Mouse (Mus musculus): ENCODE measurements around the gene Gpr62. TPM values are rescaled to one million over a fixed set of nuclear protein-coding genes. Genes with fewer than 3 reads are reported as not detected.

Gpr62 gene
- polyA plus RNA-seq, 1 experiment from 2014 or later, result 1.3 TPM

GRCm38 (mm10) chr9:106476924-106477484, 11.3 kb upstream of the Gpr62 start, which contains the start of gene Parp3:
Parp3 (minus strand) TSS chr9:106476949.
- no peaks in the 10 kb centered on the region for H3K9me3 ChIP-seq (ENCODE audit: control insufficient read depth, low read length)
- peak within 1 kb of the TSS; percentile 64 for H3K9ac ChIP-seq (ENCODE audit: low read depth, low read length)
- H3K27me3 ChIP-seq (replicated peaks; ENCODE audit: control insufficient read depth, insufficient read depth, low read length), result no peaks in the 10 kb centered on the region
- peak within 1 kb of the TSS; percentile 67 for H3K4me3 ChIP-seq (ENCODE audit: low read length)
- peaks cover 10% of the 10 kb centered on the region for H3K4me1 ChIP-seq (ENCODE audit: control insufficient read depth, insufficient read depth, low read depth, low read length)
- WGBS, result under 1% methylated on average over 41 of the region's 41 CpGs
- H3K36me3 ChIP-seq (ENCODE audit: control insufficient read depth, insufficient read depth, low read length), result peaks cover 5% of the 10 kb centered on the region; the same call in 1 of the 2 replicates
- no peak within 1 kb of the TSS for H3K27ac ChIP-seq (ENCODE audit: low read depth, low read length)
- peak; percentile 99 for ATAC-seq
- H3K4me2 ChIP-seq (ENCODE audit: low read length), result peak within 1 kb of the TSS; percentile 69

DNA sequence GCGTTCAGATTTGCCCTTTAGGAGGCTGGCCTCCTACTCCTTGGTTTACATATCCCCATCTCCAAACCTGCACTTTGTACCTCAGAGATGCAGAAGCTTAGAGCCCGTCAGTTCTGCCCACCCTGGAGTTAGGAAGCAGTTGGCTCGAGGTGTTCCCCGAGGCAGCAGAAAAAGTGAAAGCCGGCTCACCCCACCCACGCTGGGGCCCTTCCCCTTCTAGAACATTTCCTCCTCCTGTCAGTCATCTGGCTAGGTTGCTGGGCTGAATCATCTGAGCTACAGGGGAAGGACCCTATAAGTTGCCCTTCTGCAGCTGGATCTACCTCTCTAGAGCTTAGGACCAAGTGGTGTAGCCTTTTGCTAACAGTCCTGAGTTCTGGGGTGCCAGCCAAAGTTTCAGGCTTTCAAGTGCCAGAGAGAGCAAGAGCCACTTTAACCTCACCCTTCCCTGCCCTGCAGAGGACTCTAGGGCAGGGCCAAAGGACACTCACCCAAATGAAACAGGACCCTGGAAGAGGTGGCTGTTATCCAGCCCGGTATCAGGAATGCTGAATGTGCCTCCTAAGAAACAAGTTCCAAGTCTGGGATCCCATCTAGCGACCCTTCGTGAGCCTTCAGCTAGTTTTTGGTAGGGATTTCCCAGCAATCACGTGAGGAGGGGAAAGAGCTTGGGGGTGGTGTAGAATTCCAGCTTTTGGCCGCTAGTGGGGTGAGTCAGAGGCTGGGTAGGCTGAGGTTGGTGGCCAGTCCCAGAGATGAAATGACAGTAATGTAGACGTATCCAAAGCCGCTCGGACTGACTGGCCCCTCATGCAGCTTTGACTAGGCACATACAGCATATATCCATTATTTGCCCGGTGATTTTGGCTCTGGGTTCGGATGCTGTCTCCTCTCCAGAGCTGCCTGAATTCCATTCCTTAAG, 10.5 kb upstream of the Gpr62 start:
- Histone ChIP-seq H3K27ac (ENCODE audit: low read depth, low read length) (no peak overlapping the region), H3K9me3 (ENCODE audit: control insufficient read depth, low read length) (no peaks in the 10 kb centered on the region), H3K27me3 (replicated peaks; ENCODE audit: control insufficient read depth, insufficient read depth, low read length) (no peaks in the 10 kb centered on the region), H3K9ac (ENCODE audit: low read depth, low read length) (0 out of 2 replicates have a peak overlapping the region, but pooled peaks have one; percentile 0), H3K36me3 (ENCODE audit: control insufficient read depth, insufficient read depth, low read length) (no peaks in the 10 kb centered on the region), H3K4me1 (ENCODE audit: control insufficient read depth, insufficient read depth, low read depth, low read length) (peaks cover 10% of the 10 kb centered on the region), H3K4me3 (ENCODE audit: low read length) (no peak overlapping the region), H3K4me2 (ENCODE audit: low read length) (peak overlapping the region; percentile 44)
- WGBS, result 39% methylated on average over 16 of the region's 16 CpGs
- no peak for ATAC-seq

DNA sequence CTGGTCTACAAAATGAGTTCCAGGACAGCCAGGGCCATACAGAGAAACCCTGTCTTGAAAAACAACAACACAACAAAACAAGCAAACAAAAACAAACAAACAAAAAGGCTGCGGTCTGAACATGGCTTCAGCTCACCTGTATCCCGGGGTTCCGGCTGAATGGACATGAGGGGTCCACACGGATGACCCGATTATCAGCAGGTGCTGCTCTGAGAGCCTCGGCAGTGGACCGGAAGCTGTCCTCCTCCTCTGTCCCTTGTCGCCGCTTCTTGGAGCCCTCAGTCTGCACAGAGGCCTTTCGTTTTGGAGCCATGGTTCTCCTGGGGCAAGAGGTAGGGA, 9.9 kb upstream of the Gpr62 start, which contains the start of gene Rrp9:
Gene Rrp9 (plus strand): TSS at position 301 of the 339 bp plus-strand sequence.
- WGBS, result 92% methylated on average over 10 of the region's 10 CpGs
- no peaks in the 10 kb centered on the region for H3K36me3 ChIP-seq (ENCODE audit: control insufficient read depth, insufficient read depth, low read length)
- no peaks in the 10 kb centered on the region for H3K27me3 ChIP-seq (replicated peaks; ENCODE audit: control insufficient read depth, insufficient read depth, low read length)
- peak within 1 kb of the TSS; percentile 67; the same call in 1 of the 2 replicates for H3K4me3 ChIP-seq (ENCODE audit: low read length)
- H3K27ac ChIP-seq (ENCODE audit: low read depth, low read length), result no peak within 1 kb of the TSS
- 0 out of 2 replicates have a peak within 1 kb of the TSS, but pooled peaks have one; percentile 0 for H3K9ac ChIP-seq (ENCODE audit: low read depth, low read length)
- H3K9me3 ChIP-seq (ENCODE audit: control insufficient read depth, low read length), result no peaks in the 10 kb centered on the region
- ATAC-seq, result no peak
- H3K4me1 ChIP-seq (ENCODE audit: control insufficient read depth, insufficient read depth, low read depth, low read length), result peaks cover 10% of the 10 kb centered on the region
- H3K4me2 ChIP-seq (ENCODE audit: low read length), result peak within 1 kb of the TSS; percentile 44

DNA sequence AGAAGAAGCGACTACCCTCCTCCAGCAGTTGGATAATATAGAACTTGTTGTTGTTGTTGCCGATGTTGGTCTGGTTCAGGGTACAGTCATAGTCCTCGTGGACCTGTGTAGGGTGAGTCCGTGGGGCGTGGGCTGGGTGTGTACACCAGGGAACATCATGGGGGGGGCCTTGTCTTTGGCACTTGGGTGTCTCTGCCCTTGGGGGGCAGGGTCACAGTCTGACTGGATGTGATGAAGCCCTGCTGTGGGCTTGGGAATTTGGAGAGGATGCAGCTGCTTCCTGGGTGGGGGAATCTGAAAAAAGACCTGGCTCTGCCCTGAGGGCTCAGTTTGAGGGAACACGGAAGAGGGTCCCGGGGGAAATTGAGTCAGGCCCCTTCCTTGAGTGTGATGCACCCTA, 9.3 kb upstream of the Gpr62 start:
- no peaks in the 10 kb centered on the region for H3K36me3 ChIP-seq (ENCODE audit: control insufficient read depth, insufficient read depth, low read length)
- ATAC-seq, result no peak
- no peak overlapping the region for H3K4me2 ChIP-seq (ENCODE audit: low read length)
- H3K9me3 ChIP-seq (ENCODE audit: control insufficient read depth, low read length), result no peaks in the 10 kb centered on the region
- H3K4me1 ChIP-seq (ENCODE audit: control insufficient read depth, insufficient read depth, low read depth, low read length), result peaks cover 10% of the 10 kb centered on the region
- H3K9ac ChIP-seq (ENCODE audit: low read depth, low read length), result no peak overlapping the region
- H3K27me3 ChIP-seq (replicated peaks; ENCODE audit: control insufficient read depth, insufficient read depth, low read length), result no peaks in the 10 kb centered on the region
- WGBS, result 60% methylated on average over 7 of the region's 7 CpGs
- H3K27ac ChIP-seq (ENCODE audit: low read depth, low read length), result no peak overlapping the region
- H3K4me3 ChIP-seq (ENCODE audit: low read length), result no peak overlapping the region

GRCm38 (mm10) chr9:106474456-106474855, 8.7 kb upstream of the Gpr62 start:
- Histone ChIP-seq H3K9ac (ENCODE audit: low read depth, low read length) (peak overlapping the region; percentile 36), H3K4me1 (ENCODE audit: control insufficient read depth, insufficient read depth, low read depth, low read length) (peaks cover 10% of the 10 kb centered on the region), H3K36me3 (ENCODE audit: control insufficient read depth, insufficient read depth, low read length) (no peaks in the 10 kb centered on the region), H3K27me3 (replicated peaks; ENCODE audit: control insufficient read depth, insufficient read depth, low read length) (no peaks in the 10 kb centered on the region), H3K4me3 (ENCODE audit: low read length) (no peak overlapping the region), H3K4me2 (ENCODE audit: low read length) (no peak overlapping the region), H3K9me3 (ENCODE audit: control insufficient read depth, low read length) (no peaks in the 10 kb centered on the region), H3K27ac (ENCODE audit: low read depth, low read length) (no peak overlapping the region)
- no peak for ATAC-seq
- WGBS, result 2% methylated on average over 6 of the region's 6 CpGs

DNA sequence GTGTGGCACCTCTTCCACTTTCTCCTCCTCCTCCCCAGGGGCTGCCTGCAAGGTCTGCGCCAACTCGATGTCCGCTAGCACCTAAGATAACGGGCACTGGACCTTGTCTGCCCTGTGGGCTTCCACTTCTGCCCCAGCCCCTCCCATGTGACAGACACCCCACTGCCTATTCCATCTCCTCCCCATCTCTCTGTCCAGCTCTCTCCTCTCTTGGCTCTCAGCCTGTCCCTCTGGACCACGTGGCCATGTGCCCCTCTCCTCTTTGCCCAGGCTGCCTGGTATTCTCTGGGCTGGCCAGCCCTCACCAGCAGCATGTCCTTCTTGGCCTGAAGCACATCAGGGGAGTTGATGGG, 8.0 kb upstream of the Gpr62 start:
- WGBS, result 81% methylated on average over 5 of the region's 5 CpGs
- H3K9ac ChIP-seq (ENCODE audit: low read depth, low read length), result no peak overlapping the region

DNA sequence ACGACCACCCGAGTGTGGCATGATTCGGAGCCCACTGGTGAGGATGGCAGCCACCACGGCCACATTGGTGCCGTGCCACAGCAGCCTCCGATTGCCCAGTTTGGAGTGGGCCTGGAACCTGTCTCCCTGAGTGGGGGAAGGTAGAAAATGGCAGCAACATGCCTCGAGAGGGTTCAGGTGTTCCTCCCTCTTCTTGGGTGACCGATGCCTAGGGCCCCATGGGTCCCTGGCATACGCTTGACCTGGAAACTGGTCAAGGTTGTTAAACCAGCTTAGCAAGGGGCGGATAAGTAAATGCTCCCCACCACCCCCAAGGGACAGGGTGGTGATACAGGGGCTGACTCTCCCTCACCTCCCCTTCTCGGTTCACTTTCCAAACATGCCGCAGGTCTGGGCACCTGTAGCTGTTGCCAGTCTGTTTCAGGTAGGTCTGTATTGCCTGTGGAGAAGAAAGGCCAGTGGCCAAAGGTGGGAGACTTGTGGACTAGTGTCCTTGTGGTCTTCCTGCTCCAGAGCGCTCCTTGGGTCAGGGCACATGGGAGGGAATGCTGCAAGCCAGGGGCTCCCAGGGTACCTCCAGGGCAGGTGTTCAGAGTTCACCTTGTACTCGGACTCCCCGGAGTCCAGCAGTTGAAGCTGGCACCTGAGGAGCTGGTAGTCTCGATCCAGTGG, 7.5 kb upstream of the Gpr62 start:
- Histone ChIP-seq H3K9ac (ENCODE audit: low read depth, low read length) (no peak overlapping the region), H3K4me3 (ENCODE audit: low read length) (no peak overlapping the region)
- WGBS, result 89% methylated on average over 16 of the region's 16 CpGs

More for the DNA sequence above, 8.0 kb upstream of the Gpr62 start:
- Histone ChIP-seq H3K36me3 (ENCODE audit: control insufficient read depth, insufficient read depth, low read length) (no peaks in the 10 kb centered on the region), H3K4me2 (ENCODE audit: low read length) (no peak overlapping the region), H3K4me1 (ENCODE audit: control insufficient read depth, insufficient read depth, low read depth, low read length) (peaks cover 9% of the 10 kb centered on the region), H3K9me3 (ENCODE audit: control insufficient read depth, low read length) (no peaks in the 10 kb centered on the region), H3K27me3 (replicated peaks; ENCODE audit: control insufficient read depth, insufficient read depth, low read length) (no peaks in the 10 kb centered on the region), H3K4me3 (ENCODE audit: low read length) (no peak overlapping the region), H3K27ac (ENCODE audit: low read depth, low read length) (no peak overlapping the region)
- no peak for ATAC-seq

DNA sequence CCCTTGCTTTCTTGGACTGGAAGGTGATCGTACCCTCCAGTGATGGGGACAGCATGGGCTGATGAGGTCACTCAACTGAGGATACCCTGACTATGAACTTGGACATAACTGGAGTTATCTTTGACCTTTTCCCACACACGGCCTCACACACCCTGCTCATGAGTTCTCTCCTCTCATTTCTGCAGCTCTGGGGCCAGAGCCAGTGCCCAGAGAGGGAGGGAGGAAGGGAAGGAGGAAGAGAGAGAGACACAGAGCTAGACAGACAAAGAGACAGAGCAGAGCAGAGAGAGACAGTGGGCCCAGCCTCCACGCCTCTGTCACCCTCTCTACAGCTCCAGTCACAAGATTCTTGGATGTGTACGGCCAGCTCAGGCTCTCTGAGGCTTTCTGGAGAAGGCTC, 6.6 kb upstream of the Gpr62 start:
- Histone ChIP-seq H3K4me3 (ENCODE audit: low read length) (no peak overlapping the region), H3K27ac (ENCODE audit: low read depth, low read length) (no peak overlapping the region), H3K9me3 (ENCODE audit: control insufficient read depth, low read length) (no peaks in the 10 kb centered on the region), H3K9ac (ENCODE audit: low read depth, low read length) (no peak overlapping the region), H3K27me3 (replicated peaks; ENCODE audit: control insufficient read depth, insufficient read depth, low read length) (no peaks in the 10 kb centered on the region), H3K36me3 (ENCODE audit: control insufficient read depth, insufficient read depth, low read length) (no peaks in the 10 kb centered on the region), H3K4me1 (ENCODE audit: control insufficient read depth, insufficient read depth, low read depth, low read length) (no peaks in the 10 kb centered on the region; the same call in 1 of the 2 replicates), H3K4me2 (ENCODE audit: low read length) (no peak overlapping the region)
- WGBS, result 64% methylated on average over 4 of the region's 4 CpGs
- no peak for ATAC-seq

More for the DNA sequence above, 7.5 kb upstream of the Gpr62 start:
- Histone ChIP-seq H3K9me3 (ENCODE audit: control insufficient read depth, low read length) (no peaks in the 10 kb centered on the region), H3K36me3 (ENCODE audit: control insufficient read depth, insufficient read depth, low read length) (no peaks in the 10 kb centered on the region), H3K27ac (ENCODE audit: low read depth, low read length) (no peak overlapping the region), H3K4me1 (ENCODE audit: control insufficient read depth, insufficient read depth, low read depth, low read length) (peaks cover 5% of the 10 kb centered on the region), H3K27me3 (replicated peaks; ENCODE audit: control insufficient read depth, insufficient read depth, low read length) (no peaks in the 10 kb centered on the region), H3K4me2 (ENCODE audit: low read length) (no peak overlapping the region)
- no peak for ATAC-seq

GRCm38 (mm10) chr9:106471892-106472291, 6.2 kb upstream of the Gpr62 start:
- Histone ChIP-seq H3K36me3 (ENCODE audit: control insufficient read depth, insufficient read depth, low read length) (no peaks in the 10 kb centered on the region), H3K4me2 (ENCODE audit: low read length) (no peak overlapping the region), H3K4me1 (ENCODE audit: control insufficient read depth, insufficient read depth, low read depth, low read length) (no peaks in the 10 kb centered on the region; the same call in 1 of the 2 replicates), H3K27ac (ENCODE audit: low read depth, low read length) (no peak overlapping the region), H3K9ac (ENCODE audit: low read depth, low read length) (no peak overlapping the region), H3K9me3 (ENCODE audit: control insufficient read depth, low read length) (no peaks in the 10 kb centered on the region), H3K4me3 (ENCODE audit: low read length) (no peak overlapping the region), H3K27me3 (replicated peaks; ENCODE audit: control insufficient read depth, insufficient read depth, low read length) (no peaks in the 10 kb centered on the region)
- 29% methylated on average over 5 of the region's 5 CpGs for WGBS
- ATAC-seq, result no peak
